8 mouse cellular contexts compared by ENCODE assay signal in the genomic region with DNA sequence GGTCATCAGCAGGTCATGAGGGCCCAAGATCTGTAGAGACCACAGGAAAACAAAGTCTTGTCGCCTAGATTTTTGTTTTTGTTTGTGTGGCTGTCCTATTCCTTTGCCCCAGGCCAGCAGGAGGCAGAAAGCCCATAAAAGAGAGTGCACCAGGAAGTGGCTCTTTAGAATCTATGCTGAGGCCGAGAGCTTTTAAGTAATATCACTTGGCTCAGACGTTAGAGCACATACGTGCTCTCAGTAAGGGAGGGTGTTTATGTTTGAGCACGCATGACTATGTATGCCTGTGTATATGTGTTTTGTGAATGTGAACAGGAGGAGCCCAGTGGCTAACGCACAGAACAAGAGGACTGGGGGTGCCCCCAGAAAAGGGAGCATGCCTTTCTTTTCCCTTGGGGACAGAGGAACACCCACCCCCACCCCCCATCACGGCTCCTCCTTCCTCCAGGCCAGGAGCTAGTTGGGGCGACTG. TPM values are rescaled to one million over a fixed set of nuclear protein-coding genes. Genes with fewer than 3 reads are reported as not detected.
DNase-seq lines count a peak whose midpoint lies in the region; ATAC-seq and TF ChIP-seq lines count a peak whose summit lies in the region.

No protein-coding gene starts in this region.

- H3K9me3 ChIP-seq in forebrain, embryonic 14.5 days (replicated peaks; ENCODE audit: control insufficient read depth, low read length), result no peaks in the 10 kb centered on the region
- H3K9me3 ChIP-seq in liver, embryonic 14.5 days (ENCODE audit: control insufficient read depth, low read length), result no peaks in the 10 kb centered on the region

- TF ChIP-seq POLR2A in lung, adult 2 months (IDR thresholded peaks at IDR 0.05; ENCODE audit: borderline replicate concordance, extremely low read depth, low read depth, low read length), result no peak
- TF ChIP-seq POLR2A in thymus, adult 2 months (IDR thresholded peaks at IDR 0.05; ENCODE audit: control insufficient read depth, extremely low read depth, insufficient read depth, low read length, poor library complexity), result no peak

- H3K27ac ChIP-seq in forebrain, embryonic 14.5 days (ENCODE audit: low read depth, low read length), result no peak overlapping the region
- H3K27ac ChIP-seq in liver, embryonic 14.5 days, result no peak overlapping the region
- H3K27ac ChIP-seq in thymus, adult 2 months (ENCODE audit: control insufficient read depth, insufficient read depth, low read length), result peak overlapping the region; percentile 93

- H3K36me3 ChIP-seq in forebrain, embryonic 14.5 days (ENCODE audit: control insufficient read depth, insufficient read depth, low read length), result no peaks in the 10 kb centered on the region
- H3K36me3 ChIP-seq in liver, embryonic 14.5 days (replicated peaks; ENCODE audit: control insufficient read depth, insufficient read depth, low read depth), result no peaks in the 10 kb centered on the region
- H3K36me3 ChIP-seq in thymus, adult 2 months (ENCODE audit: control insufficient read depth, insufficient read depth, low read length), result no peaks in the 10 kb centered on the region

- H3K27me3 ChIP-seq in forebrain, embryonic 14.5 days (replicated peaks; ENCODE audit: control insufficient read depth, insufficient read depth, low read length), result peaks cover 15% of the 10 kb centered on the region; the same call in 1 of the 2 replicates
- peaks cover 9% of the 10 kb centered on the region for H3K27me3 ChIP-seq in liver, embryonic 14.5 days (ENCODE audit: control insufficient read depth, insufficient read depth, low read length)
- H3K27me3 ChIP-seq in thymus, adult 2 months (ENCODE audit: control insufficient read depth, insufficient read depth, low read length), result no peaks in the 10 kb centered on the region

- H3K9ac ChIP-seq in forebrain, embryonic 14.5 days (ENCODE audit: low read length), result no peak overlapping the region
- no peak overlapping the region for H3K9ac ChIP-seq in liver, embryonic 14.5 days (replicated peaks)

- H3K4me1 ChIP-seq in lung, adult 2 months (ENCODE audit: control insufficient read depth, insufficient read depth, low read length), result no peaks in the 10 kb centered on the region; the same call in 1 of the 2 replicates
- peaks cover 8% of the 10 kb centered on the region for H3K4me1 ChIP-seq in forebrain, embryonic 14.5 days (ENCODE audit: control insufficient read depth, insufficient read depth, low read length)
- H3K4me1 ChIP-seq in liver, embryonic 14.5 days (replicated peaks; ENCODE audit: control insufficient read depth in 2 of 2, insufficient read depth in 2 of 2, low read length in 1 of 2), result peaks cover 0 to 5% of the 10 kb centered on the region in 2 experiments; a peak in 2 of 4 replicates
- H3K4me1 ChIP-seq in thymus, adult 2 months (replicated peaks; ENCODE audit: control insufficient read depth, insufficient read depth, low read length), result peaks cover 31% of the 10 kb centered on the region

- ATAC-seq in forebrain, embryonic 14.5 days, result no peak
- ATAC-seq in liver, embryonic 14.5 days (ENCODE audit: insufficient read depth), result 0 out of 2 replicates have a peak, but pooled peaks have one; percentile 11

- H3K4me3 ChIP-seq in lung, adult 2 months (replicated peaks; ENCODE audit: extremely low read depth, low read depth, low read length), result peak overlapping the region; percentile 54
- H3K4me3 ChIP-seq in forebrain, embryonic 14.5 days (ENCODE audit: low read depth, low read length), result no peak overlapping the region
- no peak overlapping the region for H3K4me3 ChIP-seq in liver, embryonic 14.5 days (ENCODE audit: insufficient read depth in 1 of 2, low read depth in 2 of 2, low read length in 2 of 2)
- H3K4me3 ChIP-seq in thymus, adult 2 months (ENCODE audit: control insufficient read depth, insufficient read depth, low read length), result peak overlapping the region; percentile 51

- peak overlapping the region; percentile 66 for H3K4me2 ChIP-seq in forebrain, embryonic 14.5 days (ENCODE audit: low read length)
- peak overlapping the region; percentile 71 for H3K4me2 ChIP-seq in liver, embryonic 14.5 days (ENCODE audit: low read depth)

- WGBS in lung, adult 2 months, result 11% methylated on average over 8 of the region's 8 CpGs
- 13% methylated on average over 8 of the region's 8 CpGs for WGBS in forebrain, embryonic 14.5 days
- 6% methylated on average over 8 of the region's 8 CpGs for WGBS in liver, embryonic 14.5 days (ENCODE audit: insufficient replicate concordance)
- 3% methylated on average over 8 of the region's 8 CpGs for WGBS in thymus, adult 2 months

- no peak for TF ChIP-seq CTCF in lung, adult 2 months (IDR thresholded peaks at IDR 0.05; ENCODE audit: insufficient read depth, low read length)
- TF ChIP-seq CTCF in liver, embryonic 14.5 days (IDR thresholded peaks at IDR 0.05; ENCODE audit: low read depth), result 0 out of 2 replicates have a peak, but pooled peaks have one; percentile 4
- no peak for TF ChIP-seq CTCF in thymus, adult 2 months (IDR thresholded peaks at IDR 0.05; ENCODE audit: borderline replicate concordance, control insufficient read depth, extremely low read depth, insufficient read depth, low read length, poor library complexity)

- no peak for TF ChIP-seq EP300 in liver, embryonic 14.5 days (IDR thresholded peaks at IDR 0.05; ENCODE audit: low read depth)

- no peak for DNase-seq in lung, adult 2 months
- DNase-seq in lung, postnatal 25 days (ENCODE audit: low spot score), result no peak
- peak; percentile 11 for DNase-seq in forebrain, embryonic 14.5 days (ENCODE audit: low spot score)
- no peak for DNase-seq in liver, embryonic 14.5 days (ENCODE audit: low read depth in 3 of 3, low spot score in 3 of 3)
- peak; percentile 35 for DNase-seq in thymus, adult 2 months
- DNase-seq in urinary bladder, postnatal 10 days (ENCODE audit: low spot score), result no peak
- no peak for DNase-seq in right cerebral cortex, adult 18-20 months
- DNase-seq in adrenal gland, adult 2 months, result no peak

RNA-seq across cellular contexts. Expression of gene Ttll10, which starts 17.7 kb away (rescaled TPM):
- polyA plus RNA-seq in lung, adult 2 months (2012; rRNA removed), result 5.8 and 7.2 TPM in 2 replicates
- not detected in 2 replicates for polyA plus RNA-seq in forebrain, embryonic 14.5 days (2014; fragmentation: Nextera tagmentation; extraction: Ambion mirVana)
- polyA plus RNA-seq in liver, embryonic 14.5 days (2012; rRNA removed), result 0.42 and 0.71 TPM in 2 replicates
- 0.28 and 0.38 TPM in 2 replicates for polyA plus RNA-seq in liver, embryonic 14.5 days (2014; fragmentation: Nextera tagmentation; extraction: Ambion mirVana)
- polyA plus RNA-seq in thymus, adult 2 months (2012; rRNA removed), result 2.4 and 3.5 TPM in 2 replicates
- total RNA-seq in adrenal gland, adult 2 months (2021), result under 1 TPM in 1 of 2 experiments, not detected in 1; 0.21 TPM
- polyA plus RNA-seq in adrenal gland, adult 2 months (2012; rRNA removed), result 0.13 and 0.19 TPM in 2 replicates

RNA-seq across cellular contexts. Expression of gene 9430015G10Rik, which starts 32.8 kb away (rescaled TPM):
- 13.8 and 16.3 TPM in 2 replicates for polyA plus RNA-seq in lung, adult 2 months (2012; rRNA removed)
- 29.0 and 34.3 TPM in 2 replicates for polyA plus RNA-seq in forebrain, embryonic 14.5 days (2014; fragmentation: Nextera tagmentation; extraction: Ambion mirVana)
- 15.6 and 16.4 TPM in 2 replicates for polyA plus RNA-seq in liver, embryonic 14.5 days (2012; rRNA removed)
- polyA plus RNA-seq in liver, embryonic 14.5 days (2014; fragmentation: Nextera tagmentation; extraction: Ambion mirVana), result 8.7 and 10.5 TPM in 2 replicates
- polyA plus RNA-seq in thymus, adult 2 months (2012; rRNA removed), result 89.1 and 93.3 TPM in 2 replicates
- total RNA-seq in adrenal gland, adult 2 months (2021), result 1 to 10 TPM; 5.7 to 9.6 TPM
- polyA plus RNA-seq in adrenal gland, adult 2 months (2012; rRNA removed), result 14.6 and 15.6 TPM in 2 replicates

RNA-seq across cellular contexts. Expression of gene Tnfrsf18, which starts 51.0 kb away (rescaled TPM):
- 4.3 and 5.2 TPM in 2 replicates for polyA plus RNA-seq in lung, adult 2 months (2012; rRNA removed)
- 0.40 and 0.53 TPM in 2 replicates for polyA plus RNA-seq in forebrain, embryonic 14.5 days (2014; fragmentation: Nextera tagmentation; extraction: Ambion mirVana)
- 0.39 and 0.92 TPM in 2 replicates for polyA plus RNA-seq in liver, embryonic 14.5 days (2012; rRNA removed)
- polyA plus RNA-seq in liver, embryonic 14.5 days (2014; fragmentation: Nextera tagmentation; extraction: Ambion mirVana), result 0.39 and 0.53 TPM in 2 replicates
- polyA plus RNA-seq in thymus, adult 2 months (2012; rRNA removed), result 82.1 and 85.2 TPM in 2 replicates
- under 1 TPM in 1 of 2 experiments, not detected in 1; 0.38 TPM for total RNA-seq in adrenal gland, adult 2 months (2021)
- polyA plus RNA-seq in adrenal gland, adult 2 months (2012; rRNA removed), result 0.30 and 0.61 TPM in 2 replicates

RNA-seq across cellular contexts. Expression of gene Rnf223, which starts 53.4 kb away (rescaled TPM):
- polyA plus RNA-seq in lung, adult 2 months (2012; rRNA removed), result 0.32 and 2.7 TPM in 2 replicates
- 0.41 and 0.59 TPM in 2 replicates for polyA plus RNA-seq in forebrain, embryonic 14.5 days (2014; fragmentation: Nextera tagmentation; extraction: Ambion mirVana)
- polyA plus RNA-seq in liver, embryonic 14.5 days (2012; rRNA removed), result 0.27 and 0.35 TPM in 2 replicates
- polyA plus RNA-seq in liver, embryonic 14.5 days (2014; fragmentation: Nextera tagmentation; extraction: Ambion mirVana), result 0.13 TPM in 1 of 2 replicates, not detected in the other
- polyA plus RNA-seq in thymus, adult 2 months (2012; rRNA removed), result 2.9 and 3.5 TPM in 2 replicates
- total RNA-seq in adrenal gland, adult 2 months (2021), result under 1 TPM; 0.17 TPM
- 0.34 and 0.46 TPM in 2 replicates for polyA plus RNA-seq in adrenal gland, adult 2 months (2012; rRNA removed)

Comparison
In these comparisons a context has a peak if more than half of its experiments do, and no peak if none do; other contexts are left out.
1. DNase-seq: peak in forebrain, embryonic 14.5 days (single experiment) and thymus, adult 2 months (single experiment); none in lung, adult 2 months (single experiment), lung, postnatal 25 days (single experiment), liver, embryonic 14.5 days (0 of 3), urinary bladder, postnatal 10 days (single experiment), right cerebral cortex, adult 18-20 months (single experiment) and adrenal gland, adult 2 months (single experiment).
2. H3K4me3 ChIP-seq: peak in lung, adult 2 months (single experiment) and thymus, adult 2 months (single experiment); none in forebrain, embryonic 14.5 days (single experiment) and liver, embryonic 14.5 days (0 of 2).
3. RNA of gene Tnfrsf18, which starts 51.0 kb away (polyA plus RNA-seq): 82.1 to 85.2 TPM in thymus, adult 2 months; 4.3 to 5.2 TPM in lung, adult 2 months, 0.40 to 0.53 TPM in forebrain, embryonic 14.5 days, 0.39 to 0.92 TPM in liver, embryonic 14.5 days and 0.30 to 0.61 TPM in adrenal gland, adult 2 months; every median in the first group is over 10 times any median in the second.